Mouse (Mus musculus) ES-E14 (cell line): ENCODE data around the gene Akt1s1. TPM values are rescaled to one million over a fixed set of nuclear protein-coding genes. Genes with fewer than 3 reads are reported as not detected.

Experiments
- DNase-seq: peaks from one replicate; pipeline ENCODE4 v3.0.0-alpha.2; 2013; ENCODE audit warnings: low read depth, low spot score
- H3K27ac ChIP-seq: 2 replicates; pipeline ENCODE4 v1.5.1; 2012; ENCODE audit warnings: low read depth, mild to moderate bottlenecking, low read length, moderate library complexity, mixed read lengths; ENCODE audit not compliant: poor library complexity, insufficient read depth, severe bottlenecking
- H3K36me3 ChIP-seq: 2 replicates; pipeline ENCODE4 v1.6.1; 2012; ENCODE audit warnings: mild to moderate bottlenecking, low read length, moderate library complexity, mixed read lengths; ENCODE audit not compliant: control insufficient read depth, poor library complexity, insufficient read depth, severe bottlenecking
- H3K4me1 ChIP-seq, 2 experiments: fragments of 150-350 bp in 1 of 2; sonication (generic) in 1 of 2; 2 replicates each; pipeline ENCODE4 v1.6.1; 2012; ENCODE audit warnings: low read length in 2 of 2, mild to moderate bottlenecking in 1 of 2, mixed read lengths in 1 of 2; ENCODE audit not compliant: control insufficient read depth in 2 of 2, insufficient read depth in 2 of 2, poor library complexity in 1 of 2
- H3K4me3 ChIP-seq, 2 experiments: fragments of 150-350 bp in 1 of 2; sonication (generic) in 1 of 2; 2 replicates each; pipeline ENCODE4 v1.5.1; 2012; ENCODE audit warnings: low read length in 2 of 2, low read depth in 1 of 2, mild to moderate bottlenecking in 1 of 2, mixed read lengths in 1 of 2; ENCODE audit not compliant: insufficient read depth in 1 of 2, poor library complexity in 1 of 2, severe bottlenecking in 1 of 2
- H3K9ac ChIP-seq: 2 replicates; pipeline ENCODE4 v1.6.1; 2012; ENCODE audit warnings: low read depth, mild to moderate bottlenecking, low read length, mixed read lengths; ENCODE audit not compliant: poor library complexity, insufficient read depth, severe bottlenecking
- H3K9me3 ChIP-seq: fragments of 150-350 bp; sonication (generic); 2 replicates; pipeline ENCODE4 v1.6.1; 2012; ENCODE audit warnings: low read depth, mild to moderate bottlenecking, low read length; ENCODE audit not compliant: control insufficient read depth, insufficient read depth
- CHD2 ChIP-seq: IDR thresholded peaks from 2 replicates; pipeline ENCODE4 v1.6.1; 2014; ENCODE audit warnings: mild to moderate bottlenecking, low read depth, low read length, inconsistent platforms
- HCFC1 ChIP-seq: IDR thresholded peaks from 2 replicates; pipeline ENCODE4 v1.6.1; 2012; ENCODE audit warnings: low read length, inconsistent platforms, borderline replicate concordance; ENCODE audit not compliant: insufficient read depth
- MAFK ChIP-seq: IDR thresholded peaks from 2 replicates; pipeline ENCODE4 v1.6.1; 2014; ENCODE audit warnings: mild to moderate bottlenecking, low read depth, low read length, inconsistent platforms; ENCODE audit not compliant: insufficient read depth
- ZC3H11A ChIP-seq: IDR thresholded peaks from 2 replicates; pipeline ENCODE4 v1.6.1; 2012; ENCODE audit warnings: low read depth, mild to moderate bottlenecking, inconsistent platforms, low read length, borderline replicate concordance
- ZNF384 ChIP-seq: IDR thresholded peaks from 2 replicates; pipeline ENCODE4 v1.6.1; 2012; ENCODE audit warnings: low read depth, low read length, inconsistent platforms
- in situ Hi-C, 2 experiments: fragments of 600-800 bp; cut with MboI; formaldehyde crosslinking; loops; one replicate each; pipeline ENCODE4 v1.15.1; 2025; ENCODE audit warnings: low sequenced_read_pairs in 2 of 2, inconsistent platforms in 1 of 2; ENCODE audit not compliant: unreplicated experiment in 2 of 2
- total RNA-seq: library from RNA; depleted of rRNA; stranded (reverse); fragments of 300-350 nt; gene quantifications from 2 replicates; pipeline ENCODE4 v1.2.3, GENCODE M21; 2012

Akt1s1 gene
- total RNA-seq, 1 experiment = 33.8 TPM

DNA sequence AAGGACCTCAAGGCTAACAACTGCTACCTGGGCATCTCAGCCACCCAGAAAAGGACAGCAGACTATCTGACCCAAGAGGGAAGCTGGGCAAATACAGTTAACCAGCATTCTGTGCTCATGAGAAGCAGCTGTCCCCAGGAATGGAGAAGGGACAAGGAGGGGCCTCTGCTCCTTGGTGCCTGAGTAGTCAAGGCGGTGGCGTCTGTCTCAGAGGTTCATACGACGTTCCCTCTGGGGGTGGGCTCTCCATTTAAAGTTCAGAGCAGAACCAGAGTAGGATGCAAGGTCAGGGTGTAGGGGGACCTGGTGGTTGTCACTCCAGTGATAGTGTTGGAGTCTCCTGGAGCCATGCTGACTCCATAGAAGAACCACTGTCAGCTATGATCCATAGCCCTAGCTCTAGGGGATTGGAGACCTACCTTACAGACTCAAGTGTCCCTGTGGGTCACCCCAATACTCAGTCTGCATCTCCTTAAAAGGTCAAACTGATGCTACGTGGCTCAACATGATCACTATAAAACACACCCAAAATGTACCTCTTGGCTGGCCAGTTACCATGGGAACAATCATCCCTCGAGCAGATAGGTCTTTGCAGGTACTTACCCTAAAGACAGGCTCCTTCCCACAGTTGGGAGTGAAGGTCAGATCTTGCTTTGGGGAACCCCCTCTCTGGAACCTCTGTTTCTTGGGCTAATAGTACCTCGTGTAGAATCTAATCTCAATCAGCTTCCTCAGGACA is 37.8 kb upstream of the Akt1s1 start:
- H3K9me3 ChIP-seq = no peaks in the 10 kb centered on the region
- H3K4me1 ChIP-seq = peaks cover 0 to 7% of the 10 kb centered on the region in 2 experiments; a peak in 2 of 4 replicates
- in situ Hi-C loops = no loop called here
- no peak overlapping the region for H3K27ac ChIP-seq
- H3K9ac ChIP-seq = no peak overlapping the region
- H3K4me3 ChIP-seq = no peak overlapping the region
- DNase-seq = no peak
- H3K36me3 ChIP-seq = peaks cover 6% of the 10 kb centered on the region; the same call in 1 of the 2 replicates
- no peak for TF ChIP-seq CHD2
- no peak for TF ChIP-seq HCFC1
- TF ChIP-seq ZC3H11A = no peak
- no peak for TF ChIP-seq ZNF384
- no peak for TF ChIP-seq MAFK

DNA sequence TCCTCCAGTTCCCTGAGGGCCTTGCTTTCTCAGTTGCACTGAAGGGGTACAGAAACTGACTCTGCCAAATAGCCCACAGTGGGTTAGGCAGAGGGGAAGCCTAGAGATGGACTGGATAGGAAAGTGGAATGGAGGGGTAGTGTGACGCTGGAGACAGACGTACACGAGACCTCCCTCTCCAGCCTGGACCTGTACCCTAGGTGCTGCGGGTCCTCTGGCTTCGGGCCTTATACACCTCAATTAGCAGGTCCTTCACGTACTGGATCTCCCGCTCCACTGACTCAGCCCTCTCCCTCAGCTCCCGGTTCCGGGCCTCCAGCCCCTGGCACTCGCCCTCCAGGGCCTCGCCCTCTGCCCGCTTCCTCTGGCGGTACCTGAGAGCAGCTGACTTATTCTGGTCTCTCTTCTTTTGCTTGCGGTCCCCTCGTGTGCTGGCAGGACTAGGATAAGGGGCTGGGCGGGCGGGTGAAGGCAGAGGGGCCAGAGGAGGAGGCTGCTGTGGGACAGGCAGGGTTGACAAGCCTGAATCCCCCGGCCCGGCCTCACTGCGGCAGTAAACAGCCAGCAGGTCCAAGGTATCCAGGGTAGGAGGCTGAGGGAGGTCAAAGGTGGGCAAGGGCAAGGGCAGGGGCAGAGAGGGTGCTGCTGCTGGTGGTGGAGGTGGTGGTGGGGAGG is 36.0 kb upstream of the Akt1s1 start:
- Histone ChIP-seq H3K36me3 (peaks cover 6% of the 10 kb centered on the region; the same call in 1 of the 2 replicates), H3K9ac (peak overlapping the region; percentile 68), H3K27ac (no peak overlapping the region), H3K4me3 (peak overlapping the region; percentile 27 to 62; a peak in 3 of 4 replicates), H3K4me1 (peaks cover 0 to 7% of the 10 kb centered on the region in 2 experiments; a peak in 2 of 4 replicates), H3K9me3 (no peaks in the 10 kb centered on the region)
- no peak for DNase-seq
- TF ChIP-seq HCFC1 = no peak
- TF ChIP-seq CHD2 = no peak
- TF ChIP-seq MAFK = no peak
- TF ChIP-seq ZNF384 = no peak
- TF ChIP-seq ZC3H11A = no peak
- in situ Hi-C loops = no loop called here

DNA sequence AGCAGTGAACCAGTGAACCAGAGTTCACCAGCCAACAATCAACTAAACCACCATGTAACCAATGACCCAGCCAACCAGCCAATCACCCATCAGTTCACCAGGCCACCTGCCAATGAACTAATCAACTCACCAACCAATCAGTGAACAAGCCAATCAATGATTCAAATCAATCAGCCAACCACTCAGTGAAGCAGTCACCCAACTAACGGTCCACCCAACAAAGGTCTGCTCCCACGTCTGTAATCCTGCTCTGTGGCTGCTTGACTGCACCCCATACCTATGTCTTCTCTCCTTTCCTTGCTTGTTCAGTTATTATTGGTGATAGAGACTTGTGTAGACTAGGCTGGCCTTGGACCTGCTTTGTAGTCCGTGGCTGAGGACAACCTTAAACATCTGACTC is 34.8 kb upstream of the Akt1s1 start:
- Histone ChIP-seq H3K27ac (no peak overlapping the region), H3K4me1 (peaks cover 0 to 7% of the 10 kb centered on the region in 2 experiments; a peak in 2 of 4 replicates), H3K9me3 (no peaks in the 10 kb centered on the region), H3K36me3 (peaks cover 9% of the 10 kb centered on the region; the same call in 1 of the 2 replicates), H3K9ac (no peak overlapping the region), H3K4me3 (no peak overlapping the region)
- DNase-seq = no peak
- in situ Hi-C loops = no loop called here
- TF ChIP-seq MAFK (no peak), ZC3H11A (no peak), HCFC1 (no peak), CHD2 (no peak), ZNF384 (no peak)

DNA sequence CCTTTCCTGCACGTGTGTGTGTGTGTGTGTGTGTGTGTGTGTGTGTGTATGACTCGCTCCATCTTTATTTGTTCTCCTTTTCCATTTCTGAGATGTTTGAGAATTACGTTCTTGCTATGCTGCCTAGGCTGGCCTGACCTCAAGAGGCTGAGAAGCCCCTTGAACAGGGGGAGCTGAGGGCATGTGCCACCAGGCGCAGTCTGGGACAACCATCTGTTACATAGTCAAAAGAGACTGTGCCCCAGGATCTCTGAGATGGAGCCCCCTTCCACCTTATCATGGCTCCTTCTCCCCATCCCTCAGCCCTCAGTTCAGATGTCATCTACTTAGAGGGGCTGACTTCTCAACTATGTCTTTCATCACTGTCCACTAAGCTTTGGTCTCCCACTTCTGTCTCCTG is 34.4 kb upstream of the Akt1s1 start:
- Histone ChIP-seq H3K9ac (no peak overlapping the region), H3K36me3 (peaks cover 9% of the 10 kb centered on the region; the same call in 1 of the 2 replicates), H3K27ac (no peak overlapping the region), H3K9me3 (no peaks in the 10 kb centered on the region), H3K4me1 (peaks cover 0 to 9% of the 10 kb centered on the region in 2 experiments; a peak in 2 of 4 replicates), H3K4me3 (no peak overlapping the region)
- DNase-seq = no peak
- in situ Hi-C loops = no loop called here
- TF ChIP-seq ZNF384 (no peak), MAFK (no peak), ZC3H11A (no peak), CHD2 (no peak), HCFC1 (no peak)
